In the genomic region with DNA sequence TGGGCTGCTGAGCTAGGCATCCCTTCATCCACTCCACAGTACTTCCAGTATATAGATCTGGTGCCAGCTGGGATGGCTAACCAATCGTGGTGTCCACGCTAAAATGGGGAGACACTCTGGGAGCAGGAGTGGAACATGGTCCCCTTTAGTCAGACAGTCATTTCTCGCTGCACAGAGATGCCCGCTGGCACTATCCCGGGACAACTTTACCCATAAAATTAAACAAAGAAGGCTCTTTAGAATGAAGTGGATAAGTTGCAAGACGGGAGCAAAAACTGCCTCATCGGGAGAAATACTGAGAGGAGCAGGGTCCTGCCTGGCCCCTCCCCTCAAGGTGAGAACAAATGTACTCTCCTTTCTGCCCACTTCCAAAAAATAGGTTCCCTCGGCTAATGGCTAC, we compare ENCODE assay signal across 8 mouse cellular contexts. TPM values are rescaled to one million over a fixed set of nuclear protein-coding genes. Genes with fewer than 3 reads are reported as not detected.
A peak's percentile ranks its signal among the peaks of the same experiment; 100 is the strongest.
DNase-seq lines count a peak whose midpoint lies in the region; ATAC-seq and TF ChIP-seq lines count a peak whose summit lies in the region.

No protein-coding gene starts in this region.

- peak overlapping the region; percentile 100 for H3K4me2 ChIP-seq in heart, embryonic 11.5 days
- peak overlapping the region; percentile 69 for H3K4me2 ChIP-seq in CH12.LX (ENCODE audit: insufficient read depth, low read depth, poor library complexity, severe bottlenecking)
- peak overlapping the region; percentile 87 for H3K4me2 ChIP-seq in forebrain, embryonic 14.5 days (ENCODE audit: low read length)
- peak overlapping the region; percentile 89 for H3K4me2 ChIP-seq in liver, embryonic 15.5 days

- dilution Hi-C loops in CH12.LX (cut with MboI; ENCODE audit: extremely low pct_ligation_motif_present, extremely low pct_unique_long_range_greater_than_20kb, low sequenced_read_pairs) = no loop called here

- no peak for TF ChIP-seq CTCF in CH12.LX (conservative IDR thresholded peaks at IDR 0.05 in 1 of 2, IDR thresholded peaks at IDR 0.05 in 1 of 2; ENCODE audit: low read depth in 2 of 2, low read length in 2 of 2)

- H3K27me3 ChIP-seq in heart, embryonic 11.5 days (ENCODE audit: control insufficient read depth, insufficient read depth, low read length) = peaks cover 45% of the 10 kb centered on the region
- peaks cover 37% of the 10 kb centered on the region for H3K27me3 ChIP-seq in CH12.LX (replicated peaks)
- no peaks in the 10 kb centered on the region for H3K27me3 ChIP-seq in forebrain, embryonic 14.5 days (replicated peaks; ENCODE audit: control insufficient read depth, insufficient read depth, low read length)
- H3K27me3 ChIP-seq in liver, embryonic 15.5 days = peaks cover 89% of the 10 kb centered on the region

- intact Hi-C loops in heart, postnatal 25 days (cut with DNase I) = no loop called here

- no peak for TF ChIP-seq EP300 in CH12.LX (IDR thresholded peaks at IDR 0.05; ENCODE audit: low read length)

- 15% methylated on average over 8 of the region's 8 CpGs for whole genome bisulfite sequencing in heart, embryonic 11.5 days (ENCODE audit: insufficient replicate concordance)
- WGBS in forebrain, embryonic 14.5 days = 6% methylated on average over 8 of the region's 8 CpGs
- WGBS in liver, embryonic 15.5 days (ENCODE audit: insufficient replicate concordance) = 11% methylated on average over 8 of the region's 8 CpGs

- no peak overlapping the region for H3K27ac ChIP-seq in heart, embryonic 11.5 days (ENCODE audit: low read depth, low read length)
- no peak overlapping the region for H3K27ac ChIP-seq in CH12.LX (ENCODE audit: insufficient read depth, low read depth)
- H3K27ac ChIP-seq in forebrain, embryonic 14.5 days (ENCODE audit: low read depth, low read length) = 0 out of 2 replicates have a peak overlapping the region, but pooled peaks have one; percentile 95
- no peak overlapping the region for H3K27ac ChIP-seq in liver, embryonic 15.5 days (replicated peaks)

- no peaks in the 10 kb centered on the region for H3K36me3 ChIP-seq in heart, embryonic 11.5 days (ENCODE audit: control insufficient read depth, insufficient read depth, low read length)
- H3K36me3 ChIP-seq in CH12.LX (replicated peaks in 1 of 2; ENCODE audit: control insufficient read depth in 1 of 2, insufficient read depth in 1 of 2, low read length in 1 of 2) = peaks cover 12 to 15% of the 10 kb centered on the region in 2 experiments
- H3K36me3 ChIP-seq in forebrain, embryonic 14.5 days (ENCODE audit: control insufficient read depth, insufficient read depth, low read length) = peaks cover 40% of the 10 kb centered on the region
- no peaks in the 10 kb centered on the region for H3K36me3 ChIP-seq in liver, embryonic 15.5 days (replicated peaks)

- TF ChIP-seq POLR2A in CH12.LX (IDR thresholded peaks at IDR 0.05; ENCODE audit: low read depth, low read length) = no peak

- no peak for ATAC-seq in heart, embryonic 11.5 days (replicated peaks; ENCODE audit: insufficient number of reproducible peaks, low FRiP score, low TSS enrichment)
- ATAC-seq in forebrain, embryonic 14.5 days = no peak
- no peak for ATAC-seq in liver, embryonic 15.5 days (ENCODE audit: insufficient read depth)

- no peak for TF ChIP-seq RAD21 in CH12.LX (IDR thresholded peaks at IDR 0.05; ENCODE audit: low read depth, low read length)

- no peak for DNase-seq in heart, postnatal 25 days (ENCODE audit: low spot score)
- DNase-seq in CH12.LX (ENCODE audit: extremely low read depth) = no peak
- DNase-seq in forebrain, embryonic 14.5 days (ENCODE audit: low spot score) = no peak
- no peak for DNase-seq in right cerebral cortex, postnatal 10 days (ENCODE audit: low spot score in 2 of 2)
- no peak for DNase-seq in gastrocnemius, postnatal 10 days
- no peak for DNase-seq in yolk sac, embryonic 10.5 days (ENCODE audit: low spot score)

- peak overlapping the region; percentile 84 for H3K4me3 ChIP-seq in heart, embryonic 11.5 days (ENCODE audit: low read depth, low read length)
- H3K4me3 ChIP-seq in CH12.LX (replicated peaks in 1 of 3; ENCODE audit: low read depth in 2 of 3, low read length in 2 of 3, poor library complexity in 1 of 3) = peak overlapping the region in 1 of 3 experiments; percentile 11
- H3K4me3 ChIP-seq in forebrain, embryonic 14.5 days (ENCODE audit: low read depth, low read length) = peak overlapping the region; percentile 89
- peak overlapping the region; percentile 61; the same call in 1 of the 2 replicates for H3K4me3 ChIP-seq in liver, embryonic 15.5 days (replicated peaks)

- no peaks in the 10 kb centered on the region for H3K9me3 ChIP-seq in heart, embryonic 11.5 days (replicated peaks; ENCODE audit: control insufficient read depth, low read length)
- no peaks in the 10 kb centered on the region for H3K9me3 ChIP-seq in CH12.LX (replicated peaks; ENCODE audit: low read length)
- no peaks in the 10 kb centered on the region for H3K9me3 ChIP-seq in forebrain, embryonic 14.5 days (replicated peaks; ENCODE audit: control insufficient read depth, low read length)
- H3K9me3 ChIP-seq in liver, embryonic 15.5 days (replicated peaks) = no peaks in the 10 kb centered on the region

- peaks cover 6% of the 10 kb centered on the region for H3K4me1 ChIP-seq in heart, embryonic 11.5 days (ENCODE audit: control insufficient read depth, insufficient read depth, low read length)
- H3K4me1 ChIP-seq in CH12.LX (ENCODE audit: control insufficient read depth in 1 of 2, insufficient read depth in 2 of 2) = peaks cover 12 to 40% of the 10 kb centered on the region in 2 experiments
- peaks cover 20% of the 10 kb centered on the region for H3K4me1 ChIP-seq in forebrain, embryonic 14.5 days (ENCODE audit: control insufficient read depth, insufficient read depth, low read length)
- peaks cover 35% of the 10 kb centered on the region for H3K4me1 ChIP-seq in liver, embryonic 15.5 days (replicated peaks)

- in situ Hi-C loops in CH12.LX (cut with MboI; ENCODE audit: low pct_ligation_motif_present, low pct_unique_long_range_greater_than_20kb, low sequenced_read_pairs) = no loop called here

- no peak overlapping the region for H3K9ac ChIP-seq in heart, embryonic 11.5 days (ENCODE audit: low read depth, low read length)
- H3K9ac ChIP-seq in CH12.LX (ENCODE audit: insufficient read depth, low read depth) = 0 out of 2 replicates have a peak overlapping the region, but pooled peaks have one; percentile 91
- H3K9ac ChIP-seq in forebrain, embryonic 14.5 days (ENCODE audit: low read length) = peak overlapping the region; percentile 97
- no peak overlapping the region for H3K9ac ChIP-seq in liver, embryonic 15.5 days

- H3K79me2 ChIP-seq in CH12.LX (replicated peaks; ENCODE audit: control insufficient read depth, extremely low read depth, insufficient read depth, poor library complexity, severe bottlenecking) = peaks cover 2% of the 10 kb centered on the region; the same call in 1 of the 2 replicates

TF ChIP-seq in CH12.LX, 34 proteins besides CTCF, POLR2A, EP300 and RAD21 (continues in another document):
- no peak for TF ChIP-seq MYC (IDR thresholded peaks at IDR 0.05; ENCODE audit: low read depth, low read length)

RNA-seq across cellular contexts. Expression of gene March9, which starts 1.3 kb away (rescaled TPM):
- 0.21 and 0.39 TPM in 2 replicates for polyA plus RNA-seq in heart, embryonic 11.5 days (2014; fragmentation: Nextera tagmentation; extraction: Ambion mirVana)
- total RNA-seq in heart, postnatal 25 days (2021) = 1 to 10 TPM; 2.3 to 2.5 TPM
- total RNA-seq in CH12.LX (2012; rRNA removed) = 3.4 and 3.6 TPM in 2 replicates
- total RNA-seq in CH12.LX (2014; rRNA removed) = 0.58 and 0.68 TPM in 2 replicates
- 0.97 and 1.0 TPM in 2 replicates for polyA plus RNA-seq in CH12.LX (2012; ENCODE audit: insufficient read length, low read depth)
- 8.2 and 8.8 TPM in 2 replicates for polyA plus RNA-seq in forebrain, embryonic 14.5 days (2014; fragmentation: Nextera tagmentation; extraction: Ambion mirVana)
- polyA plus RNA-seq in liver, embryonic 15.5 days (2015; fragmentation: Nextera tagmentation; extraction: Ambion mirVana) = 0.03 TPM in 1 of 2 replicates, not detected in the other
- total RNA-seq in gastrocnemius, postnatal 10 days (2021) = 1 to 10 TPM; 1.1 to 2.0 TPM

RNA-seq across cellular contexts. Expression of gene Cdk4, which starts 4.6 kb away (rescaled TPM):
- 1,419 and 1,452 TPM in 2 replicates for polyA plus RNA-seq in heart, embryonic 11.5 days (2014; fragmentation: Nextera tagmentation; extraction: Ambion mirVana)
- total RNA-seq in heart, postnatal 25 days (2021) = 10 to 100 TPM; 76.1 to 83.3 TPM
- total RNA-seq in CH12.LX (2012; rRNA removed) (257 and 304 TPM in 2 replicates), CH12.LX (2014; rRNA removed) (799 and 864 TPM in 2 replicates)
- 839 and 921 TPM in 2 replicates for polyA plus RNA-seq in CH12.LX (2012; ENCODE audit: insufficient read length, low read depth)
- polyA plus RNA-seq in forebrain, embryonic 14.5 days (2014; fragmentation: Nextera tagmentation; extraction: Ambion mirVana) = 1,959 and 2,468 TPM in 2 replicates
- 338 and 361 TPM in 2 replicates for polyA plus RNA-seq in liver, embryonic 15.5 days (2015; fragmentation: Nextera tagmentation; extraction: Ambion mirVana)
- 100 to 1,000 TPM; 122 to 147 TPM for total RNA-seq in gastrocnemius, postnatal 10 days (2021)

RNA-seq across cellular contexts. Expression of gene Cyp27b1, which starts 10.7 kb away (rescaled TPM):
- 0.11 and 0.13 TPM in 2 replicates for polyA plus RNA-seq in heart, embryonic 11.5 days (2014; fragmentation: Nextera tagmentation; extraction: Ambion mirVana)
- under 1 TPM in 1 of 2 experiments, not detected in 1; 0.14 TPM for total RNA-seq in heart, postnatal 25 days (2021)
- total RNA-seq in CH12.LX (2012; rRNA removed) (0.34 and 0.42 TPM in 2 replicates), CH12.LX (2014; rRNA removed) (0.32 TPM in 2 replicates)
- 0.89 and 1.4 TPM in 2 replicates for polyA plus RNA-seq in CH12.LX (2012; ENCODE audit: insufficient read length, low read depth)
- polyA plus RNA-seq in forebrain, embryonic 14.5 days (2014; fragmentation: Nextera tagmentation; extraction: Ambion mirVana) = 0.09 TPM in 1 of 2 replicates, not detected in the other
- polyA plus RNA-seq in liver, embryonic 15.5 days (2015; fragmentation: Nextera tagmentation; extraction: Ambion mirVana) = not detected in 2 replicates
- under 1 TPM; 0.45 to 0.49 TPM for total RNA-seq in gastrocnemius, postnatal 10 days (2021)

RNA-seq across cellular contexts. Expression of gene Tspan31, which starts 11.4 kb away (rescaled TPM):
- polyA plus RNA-seq in heart, embryonic 11.5 days (2014; fragmentation: Nextera tagmentation; extraction: Ambion mirVana) = 106 and 115 TPM in 2 replicates
- 10 to 100 TPM; 43.4 to 47.4 TPM for total RNA-seq in heart, postnatal 25 days (2021)
- total RNA-seq in CH12.LX (2012; rRNA removed) = 81.5 and 85.9 TPM in 2 replicates
- 110 and 148 TPM in 2 replicates for total RNA-seq in CH12.LX (2014; rRNA removed)
- 72.8 and 79.9 TPM in 2 replicates for polyA plus RNA-seq in CH12.LX (2012; ENCODE audit: insufficient read length, low read depth)
- polyA plus RNA-seq in forebrain, embryonic 14.5 days (2014; fragmentation: Nextera tagmentation; extraction: Ambion mirVana) = 36.7 and 44.5 TPM in 2 replicates
- 77.4 and 84.3 TPM in 2 replicates for polyA plus RNA-seq in liver, embryonic 15.5 days (2015; fragmentation: Nextera tagmentation; extraction: Ambion mirVana)
- total RNA-seq in gastrocnemius, postnatal 10 days (2021) = 10 to 100 TPM; 29.7 to 32.0 TPM

RNA-seq across cellular contexts. Expression of gene Agap2, which starts 16.4 kb away (rescaled TPM):
- 0.42 and 0.63 TPM in 2 replicates for polyA plus RNA-seq in heart, embryonic 11.5 days (2014; fragmentation: Nextera tagmentation; extraction: Ambion mirVana)
- 1 to 10 TPM; 5.9 to 7.3 TPM for total RNA-seq in heart, postnatal 25 days (2021)
- total RNA-seq in CH12.LX (2012; rRNA removed) (43.5 and 46.0 TPM in 2 replicates), CH12.LX (2014; rRNA removed) (24.8 and 27.8 TPM in 2 replicates)
- 26.1 and 27.8 TPM in 2 replicates for polyA plus RNA-seq in CH12.LX (2012; ENCODE audit: insufficient read length, low read depth)
- 3.9 and 4.7 TPM in 2 replicates for polyA plus RNA-seq in forebrain, embryonic 14.5 days (2014; fragmentation: Nextera tagmentation; extraction: Ambion mirVana)
- polyA plus RNA-seq in liver, embryonic 15.5 days (2015; fragmentation: Nextera tagmentation; extraction: Ambion mirVana) = 0.35 and 0.67 TPM in 2 replicates
- total RNA-seq in gastrocnemius, postnatal 10 days (2021) = 1 to 10 TPM; 2.7 to 3.4 TPM

Comparison
In these comparisons a context has a peak if more than half of its experiments do, and no peak if none do; other contexts are left out.
1. H3K9ac ChIP-seq: peak in CH12.LX (single experiment) and forebrain, embryonic 14.5 days (single experiment); none in heart, embryonic 11.5 days (single experiment) and liver, embryonic 15.5 days (single experiment).
2. Peak in every context shown above with its lines, with median percentiles within 50 percentile points of each other: H3K4me2 ChIP-seq.